Mouse (Mus musculus): Measurements from ENCODE around the gene Nprl3.
A peak's percentile ranks its signal among the peaks of the same experiment; 100 is the strongest.

Nprl3 gene

DNA sequence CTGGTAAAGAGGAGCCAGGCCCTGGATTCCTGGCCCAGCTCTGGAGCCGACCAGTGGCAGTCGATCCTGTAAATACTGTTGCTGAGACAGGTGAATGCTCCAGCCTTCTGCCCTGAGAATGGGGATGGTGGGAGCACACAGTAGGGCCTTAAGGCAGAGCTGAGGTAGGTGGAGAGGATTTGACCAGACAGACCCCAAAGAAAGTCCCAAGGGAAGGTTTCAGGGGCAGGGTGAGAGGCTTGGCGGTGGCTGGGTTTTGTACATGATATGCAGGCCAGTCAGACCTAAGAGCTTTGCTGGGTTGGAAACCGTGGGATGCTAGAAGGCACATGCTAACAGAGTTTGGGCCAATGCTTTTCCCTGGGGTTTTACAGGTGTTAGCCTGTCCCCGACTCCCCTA is 72.9 kb downstream of the Nprl3 start:
- DNase-seq = no peak

GRCm38 (mm10) chr11:32194086-32194485 is 73.4 kb downstream of the Nprl3 start:
- no peak for DNase-seq

DNA sequence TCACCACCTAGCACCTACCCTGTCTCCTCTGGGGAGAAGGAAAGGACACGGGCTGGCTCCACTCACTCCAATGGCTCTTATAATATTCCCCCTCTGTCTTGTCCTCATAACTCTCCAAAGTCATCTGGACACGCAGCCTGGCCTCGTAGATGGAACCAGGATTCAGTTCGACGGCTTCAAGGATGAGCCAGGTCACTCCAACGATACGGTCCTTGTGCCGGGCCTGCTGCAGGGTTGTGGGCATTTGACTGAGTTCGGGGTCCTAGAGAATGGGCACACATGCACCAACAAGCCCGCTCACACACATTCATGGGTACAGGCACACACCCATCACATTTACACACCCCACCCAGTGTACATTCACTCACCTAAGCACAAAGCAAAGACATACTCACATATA is 74.4 kb downstream of the Nprl3 start:
- no peak for DNase-seq

GRCm38 (mm10) chr11:32190603-32191110 is 76.8 kb downstream of the Nprl3 start:
- no peak for DNase-seq

- no peak for DNase-seq
Observed at GRCm38 (mm10) chr11:32190119-32190518, 77.4 kb downstream of the Nprl3 start.

DNA sequence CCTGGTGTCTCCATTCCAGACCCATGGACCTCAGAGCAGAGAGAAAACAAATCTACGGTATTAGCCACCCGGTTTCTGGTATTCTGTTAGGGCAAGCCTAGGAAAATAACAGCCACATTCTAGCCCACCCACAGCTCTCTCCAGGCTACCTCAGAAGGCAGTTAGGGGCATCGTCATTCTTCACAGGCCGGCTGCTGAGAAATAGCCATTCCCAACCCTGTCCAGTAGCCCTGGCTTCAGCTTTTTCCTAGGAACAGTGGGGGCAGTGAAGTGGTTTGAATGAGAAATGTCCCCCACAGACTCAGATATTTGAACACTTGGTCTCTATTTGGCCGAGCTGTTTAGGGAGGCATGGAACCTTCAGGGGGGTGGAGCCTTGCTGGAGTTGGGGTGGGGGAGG is 78.1 kb downstream of the Nprl3 start:
- no peak for DNase-seq

- DNase-seq = no peak
Observed at GRCm38 (mm10) chr11:32188881-32189280, 78.6 kb downstream of the Nprl3 start.

DNA sequence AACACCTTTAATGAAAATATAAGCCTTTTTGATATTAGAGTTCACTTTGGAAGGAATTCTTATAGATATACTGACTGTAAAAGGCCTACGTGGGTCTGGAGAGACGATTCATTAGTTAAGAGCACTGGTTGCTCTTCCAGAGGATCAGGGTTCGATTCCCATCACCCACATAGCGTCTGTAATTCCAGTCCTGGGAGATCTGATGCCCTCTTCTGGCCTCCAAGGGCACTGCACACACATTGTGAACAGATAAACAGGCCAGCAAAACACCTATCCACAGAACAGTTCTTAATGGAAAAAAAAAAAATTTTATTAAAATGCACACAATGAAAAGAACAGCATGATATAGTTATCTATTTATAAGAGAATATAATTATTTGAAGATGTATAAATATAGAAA is 80.3 kb downstream of the Nprl3 start:
- no peak for DNase-seq

GRCm38 (mm10) chr11:32186031-32186430 is 81.5 kb downstream of the Nprl3 start:
- no peak for DNase-seq

DNA sequence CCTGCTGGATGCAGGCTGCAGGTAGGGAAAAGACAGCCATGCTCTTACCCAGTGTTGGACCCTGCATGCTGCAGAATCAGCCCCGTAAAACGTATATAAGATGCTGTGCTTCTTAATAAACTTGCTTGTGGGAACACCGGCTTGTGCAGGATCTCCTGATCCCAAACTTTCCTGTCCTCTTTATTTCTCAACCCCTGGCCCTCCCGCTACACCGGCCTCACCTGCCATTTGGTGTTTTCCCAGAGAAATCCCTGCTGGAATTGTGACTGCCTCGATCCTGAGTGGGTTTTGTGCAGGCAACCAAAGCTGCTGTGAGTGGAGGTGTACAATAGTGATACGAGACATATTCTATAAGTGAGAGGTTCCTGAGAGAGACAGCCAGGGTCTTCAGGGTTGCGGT is 83.0 kb downstream of the Nprl3 start:
- DNase-seq = no peak

DNA sequence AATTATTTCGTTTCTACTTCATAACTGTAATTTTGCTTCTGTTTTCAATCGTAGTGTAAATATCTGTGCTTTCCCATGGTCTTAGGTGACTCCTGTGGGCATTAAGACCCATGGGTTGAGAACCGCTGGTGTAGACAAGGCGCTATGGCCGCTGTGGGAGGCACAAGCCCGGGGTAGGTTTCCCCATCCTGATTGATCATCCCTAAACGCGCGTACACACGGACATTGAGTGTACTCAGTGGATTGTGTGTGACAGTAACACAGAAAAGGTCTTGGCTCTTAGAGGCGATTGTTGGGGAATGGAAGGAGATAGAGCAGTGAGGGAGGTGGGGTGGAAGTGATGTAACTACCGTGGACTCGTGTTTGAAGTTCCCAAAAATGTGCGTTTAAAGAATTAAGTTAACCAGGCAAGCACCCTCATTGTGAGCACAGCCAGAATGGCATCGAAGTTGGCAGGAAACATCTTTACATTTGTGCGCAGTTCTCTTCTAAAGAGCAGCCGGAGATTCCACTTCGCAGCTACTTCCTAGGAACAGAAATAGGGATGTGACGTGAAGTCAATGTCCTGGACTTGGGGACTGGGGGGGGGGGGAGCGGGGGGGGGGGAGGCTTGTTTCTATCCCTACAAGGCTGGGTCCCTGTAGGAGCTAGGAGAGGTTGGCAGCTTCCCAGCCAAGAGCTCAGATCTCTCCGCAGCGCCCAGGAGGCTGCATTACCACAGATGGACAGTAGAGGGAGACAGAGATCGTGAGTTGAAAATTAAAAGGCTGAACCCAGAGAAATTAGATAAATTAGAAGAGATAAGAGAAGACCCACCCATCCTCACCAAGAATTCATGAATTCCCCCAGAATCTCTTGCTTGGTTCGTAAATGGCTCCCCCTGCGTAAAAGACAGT is 85.3 kb downstream of the Nprl3 start:
- DNase-seq = peak; percentile 82

GRCm38 (mm10) chr11:32181246-32181645 is 86.3 kb downstream of the Nprl3 start:
- no peak for DNase-seq

DNA sequence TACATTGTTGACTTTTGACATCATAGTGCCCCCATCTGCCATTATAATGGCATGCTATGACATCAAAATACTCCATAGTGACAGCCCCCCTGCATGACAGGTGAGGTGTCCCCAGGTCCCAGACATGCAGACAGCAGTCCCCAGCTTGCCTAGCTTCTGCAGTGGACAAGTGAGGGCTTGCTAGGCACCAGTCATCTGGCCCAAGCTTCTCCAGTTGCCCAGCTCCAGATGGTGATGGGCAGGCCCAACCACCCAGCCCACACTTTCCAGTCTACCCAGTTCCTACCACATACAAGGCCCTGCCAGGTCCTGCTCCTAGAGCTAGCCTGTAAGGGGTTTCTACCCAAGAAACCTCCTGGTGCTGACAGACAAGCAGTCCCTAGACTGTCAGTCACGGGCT is 89.0 kb downstream of the Nprl3 start:
- no peak for DNase-seq

Measured in right cerebral cortex, postnatal 25 days (tissue).